Mouse (Mus musculus) urinary bladder, adult 18-20 months (tissue): ENCODE data around the gene Abcd2.
A peak's percentile ranks its signal among the peaks of the same experiment; 100 is the strongest.

ENCODE experiments used
- DNase-seq, 2 experiments: peaks; one replicate each; pipeline ENCODE4 v3.0.0; 2022; ENCODE audit warnings: low spot score in 2 of 2, mixed read lengths in 2 of 2

Gene Abcd2

DNA sequence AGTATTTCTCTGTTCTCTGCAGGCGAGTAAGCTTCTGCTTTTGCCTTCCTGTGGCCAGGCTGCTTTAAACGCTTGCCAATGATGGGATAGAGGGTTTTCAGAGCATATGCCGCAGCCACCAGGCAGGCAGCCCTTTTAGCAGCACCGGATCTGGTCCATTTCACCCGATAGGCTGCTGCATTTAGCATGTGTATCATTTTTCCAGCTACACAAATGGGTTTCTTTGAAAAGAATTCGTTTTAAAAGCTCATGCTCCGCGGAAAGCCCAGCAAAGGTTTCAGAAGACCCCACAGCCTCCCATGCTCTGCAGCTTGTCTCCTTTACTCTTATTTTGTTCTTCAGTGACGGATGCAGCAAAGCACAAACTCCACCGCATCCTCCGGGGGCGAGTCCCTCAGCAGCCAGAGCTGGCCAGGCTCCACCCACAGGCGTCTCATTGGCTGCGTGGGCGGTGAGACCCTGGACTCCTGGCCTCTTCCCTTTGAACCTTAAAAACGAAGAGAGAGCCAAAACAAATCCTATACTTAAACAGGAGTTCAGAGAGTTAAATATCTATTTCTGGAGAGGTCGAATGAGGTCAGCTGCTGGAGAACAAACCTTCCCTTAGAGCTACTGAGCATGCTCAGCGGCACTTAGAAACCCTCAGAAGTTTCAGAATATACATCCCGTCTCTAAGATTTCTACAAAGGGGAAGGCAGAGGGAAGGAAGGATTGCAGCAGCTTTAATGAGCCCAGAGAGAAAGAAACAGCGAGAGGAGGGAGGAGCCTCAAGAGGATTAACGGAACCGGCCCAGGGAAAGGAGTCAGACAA, at the start of gene Abcd2:
Gene Abcd2, minus strand, starts transcription at position 388 of the 811 bp plus-strand sequence.
- peak; percentile 10 to 43 for DNase-seq

DNA sequence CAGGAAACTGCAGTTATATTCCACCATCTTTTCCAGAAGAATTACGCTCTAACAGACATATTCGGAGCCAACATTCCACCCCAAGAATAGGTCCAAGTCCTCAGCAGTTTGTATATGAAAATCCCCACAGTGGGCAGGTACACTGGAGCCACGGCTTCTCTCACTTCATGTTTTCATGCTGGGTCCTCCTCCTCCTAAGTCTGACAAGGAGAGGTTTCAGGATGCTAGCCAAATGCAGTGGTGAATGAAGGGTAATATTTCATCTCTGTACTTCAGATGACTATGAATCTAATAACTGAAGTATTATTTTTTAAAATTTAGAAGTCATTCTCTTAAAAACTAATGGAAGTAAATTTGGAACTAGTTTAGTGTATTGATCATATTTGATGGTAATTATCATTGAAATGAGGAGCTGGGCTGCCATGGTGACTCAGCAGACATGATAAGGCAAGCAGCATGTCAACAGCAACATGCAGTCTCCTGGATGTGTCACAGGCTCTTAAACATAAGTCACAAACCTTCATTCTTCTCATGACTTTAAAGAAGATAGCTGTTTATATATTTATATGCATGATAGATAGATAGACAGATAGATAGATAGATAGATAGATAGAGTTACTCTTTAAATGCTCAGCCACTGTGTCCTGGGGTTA, 49.2 kb upstream of the Abcd2 start:
- DNase-seq, result no peak

DNA sequence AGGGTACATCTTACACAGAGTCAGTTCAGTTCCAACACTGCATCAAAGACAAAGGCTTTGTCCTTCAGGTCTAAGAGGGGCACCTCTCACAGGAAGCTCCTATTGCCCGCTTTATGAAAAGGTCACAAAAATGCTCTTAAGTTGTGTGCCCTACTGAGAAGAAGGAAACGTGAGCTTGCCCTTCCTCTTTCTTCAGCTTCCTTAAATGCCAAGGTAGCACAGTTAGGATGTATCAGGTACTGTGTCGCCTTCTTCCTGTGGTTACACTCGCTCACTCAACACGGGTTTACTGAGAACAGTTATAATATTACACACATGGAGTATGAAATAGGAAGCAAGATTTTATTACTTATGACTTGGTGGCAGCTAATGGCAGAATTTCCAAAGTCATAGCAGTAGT, 45.7 kb upstream of the Abcd2 start:
- DNase-seq, result no peak

DNA sequence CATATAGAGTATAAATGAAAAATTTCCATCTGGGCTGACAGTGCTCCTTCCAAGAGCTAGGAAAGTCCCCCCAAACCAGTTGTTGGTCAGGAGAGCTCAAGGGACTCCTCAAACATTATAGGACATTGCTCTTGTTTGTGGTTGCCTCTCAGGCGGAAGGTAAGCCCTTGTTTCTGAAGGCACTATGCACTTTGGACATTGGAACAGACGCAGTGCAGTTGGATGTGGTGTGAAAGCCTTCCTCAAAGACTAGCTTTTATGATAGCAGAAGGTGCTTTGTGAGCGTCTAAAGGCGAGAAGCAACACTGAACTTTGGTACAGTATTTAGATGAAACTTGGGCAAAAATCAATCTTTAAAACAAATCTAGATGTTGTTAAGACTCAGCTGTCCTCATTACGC, 14.9 kb upstream of the Abcd2 start:
- no peak for DNase-seq

DNA sequence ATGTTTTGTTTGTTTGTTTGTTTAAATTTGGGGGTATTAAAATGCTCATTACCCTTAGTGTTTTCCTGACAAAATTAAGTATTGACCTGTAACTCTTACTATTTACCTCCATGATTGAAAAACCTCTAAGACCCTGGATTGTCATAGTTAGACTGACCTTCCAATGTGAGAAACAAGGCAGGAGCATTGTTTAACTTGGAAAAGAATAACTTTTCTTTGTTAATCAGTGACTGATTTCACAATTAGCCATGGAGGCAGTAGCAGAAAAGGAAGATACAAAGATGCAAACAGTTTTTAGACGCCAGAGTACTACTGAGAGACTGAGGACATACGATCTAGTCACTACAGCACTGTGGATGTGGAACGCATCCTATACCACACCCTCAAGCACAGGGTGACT, 11.9 kb upstream of the Abcd2 start:
- DNase-seq, result no peak

DNA sequence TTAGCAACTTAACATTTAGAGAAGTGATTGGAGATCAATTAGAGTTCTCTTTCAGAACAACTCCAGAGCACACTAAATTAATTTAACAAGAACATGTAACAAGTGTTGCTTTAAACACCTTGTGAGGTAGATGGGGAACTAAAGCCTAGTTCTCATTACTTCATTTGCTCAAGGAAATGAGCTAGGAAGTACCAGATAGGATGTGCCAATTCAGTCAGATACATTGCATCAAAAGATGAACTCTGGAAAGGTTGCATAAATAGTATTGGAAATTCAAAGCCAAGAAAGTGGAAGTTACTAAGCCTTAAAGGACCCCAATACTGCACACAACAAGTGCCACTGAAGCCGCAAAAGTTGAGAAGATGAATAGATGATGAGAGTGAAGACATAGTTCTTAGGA, 10.9 kb upstream of the Abcd2 start:
- no peak for DNase-seq

DNA sequence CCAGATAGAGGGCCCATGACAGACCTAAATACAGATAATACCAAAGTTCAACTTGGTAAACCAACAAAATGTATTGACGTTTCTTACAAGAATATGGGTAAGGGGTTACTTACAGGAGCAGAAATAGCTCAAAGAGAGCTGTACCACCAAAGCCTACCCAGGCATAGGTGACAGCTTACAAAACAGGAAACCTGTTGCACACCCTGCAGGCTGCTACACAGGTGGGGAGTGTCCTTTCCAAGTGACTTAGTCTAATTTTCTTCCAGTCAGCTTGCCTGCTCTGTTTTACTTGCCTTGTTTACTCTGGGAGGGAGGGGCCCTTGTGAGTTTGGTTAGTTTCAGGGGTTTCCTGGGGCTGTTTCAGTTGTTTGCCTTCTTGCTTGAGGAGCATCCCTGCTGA, 9.2 kb upstream of the Abcd2 start:
- no peak for DNase-seq

DNA sequence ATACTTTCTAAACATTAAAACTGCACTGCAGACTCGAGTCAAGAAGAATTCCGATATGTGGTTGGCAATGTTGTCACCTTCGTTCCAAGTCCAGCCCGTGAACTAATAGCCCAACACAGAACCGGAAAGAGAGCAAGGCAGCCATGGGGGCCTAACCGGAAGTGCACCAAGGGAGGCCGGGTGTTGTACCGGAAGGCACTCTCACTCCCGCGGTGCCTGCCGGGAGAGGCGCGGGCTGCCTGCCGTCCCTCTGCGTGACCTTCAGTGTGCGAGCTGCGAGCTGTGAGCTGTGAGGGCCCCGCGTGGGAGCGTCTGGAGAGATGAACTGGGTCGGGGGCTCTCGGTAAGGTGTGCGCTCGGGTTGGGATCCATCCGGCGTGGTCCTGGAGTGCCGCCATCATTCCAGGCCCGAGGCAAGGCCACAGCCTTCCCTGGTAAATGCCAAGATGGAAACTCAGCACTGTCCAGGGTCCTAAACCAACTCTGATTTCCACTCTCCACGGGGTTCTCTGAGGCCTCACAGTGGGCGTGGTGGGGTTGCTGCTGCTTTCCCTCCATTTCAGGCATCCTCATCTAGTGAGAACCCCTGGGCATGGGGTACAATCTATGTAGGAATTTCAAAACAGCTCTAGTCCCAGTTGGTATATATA, 7.8 kb upstream of the Abcd2 start, which contains the start of gene CN725425:
Gene CN725425, plus strand, starts transcription at position 239 of the 650 bp plus-strand sequence.
- DNase-seq, result no peak

DNA sequence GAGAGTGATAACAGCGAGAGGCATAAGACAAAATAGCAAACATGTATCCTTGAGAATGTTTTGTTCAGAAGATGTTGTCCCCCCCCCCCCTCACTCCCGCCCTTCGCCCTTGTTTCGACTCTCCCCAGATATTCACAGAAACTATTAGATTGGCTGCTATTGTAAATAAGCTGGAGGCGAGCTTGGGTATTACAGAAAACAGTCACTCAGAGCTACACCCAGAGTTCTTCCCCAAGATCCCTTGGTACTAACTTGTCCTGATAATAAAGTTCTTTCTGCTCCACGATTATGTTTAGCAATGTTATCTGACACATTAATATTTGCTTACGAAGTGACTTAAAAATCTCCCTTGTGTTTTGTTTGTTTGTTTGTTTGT, 612 bp upstream of the Abcd2 start:
- DNase-seq, result no peak

DNA sequence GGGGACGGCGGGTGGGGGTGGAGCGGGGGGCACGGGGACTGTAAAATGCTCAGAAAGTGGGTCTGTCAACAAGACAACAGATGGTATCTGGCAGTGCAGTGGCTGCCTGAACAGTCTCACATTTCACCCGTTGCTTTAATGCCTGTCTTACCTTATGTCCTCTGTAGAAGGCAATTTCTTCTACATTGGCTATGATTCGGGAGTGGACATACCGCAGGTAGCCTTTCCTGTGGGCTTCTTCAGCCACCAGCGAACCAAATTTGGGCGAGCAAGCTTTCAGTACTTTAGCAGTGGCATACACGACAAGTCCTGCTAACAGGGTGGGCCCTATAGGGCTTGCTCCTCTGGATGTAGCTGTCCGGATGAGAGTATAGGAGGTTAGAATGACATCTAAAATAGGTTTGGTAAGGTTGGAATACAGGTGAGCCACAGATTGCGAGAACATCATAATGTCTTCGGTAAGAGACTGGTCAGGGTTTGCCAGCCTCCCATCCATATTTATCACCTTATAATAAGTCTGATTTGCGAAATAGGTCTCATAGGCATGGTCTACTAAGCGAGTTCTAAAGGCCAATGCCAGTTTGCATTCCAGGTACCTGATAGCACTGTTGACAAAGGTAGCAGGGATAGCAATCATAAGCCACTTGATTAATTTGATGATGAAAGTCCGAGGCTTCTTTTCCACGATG, 936 bp downstream of the Abcd2 start:
- no peak for DNase-seq

DNA sequence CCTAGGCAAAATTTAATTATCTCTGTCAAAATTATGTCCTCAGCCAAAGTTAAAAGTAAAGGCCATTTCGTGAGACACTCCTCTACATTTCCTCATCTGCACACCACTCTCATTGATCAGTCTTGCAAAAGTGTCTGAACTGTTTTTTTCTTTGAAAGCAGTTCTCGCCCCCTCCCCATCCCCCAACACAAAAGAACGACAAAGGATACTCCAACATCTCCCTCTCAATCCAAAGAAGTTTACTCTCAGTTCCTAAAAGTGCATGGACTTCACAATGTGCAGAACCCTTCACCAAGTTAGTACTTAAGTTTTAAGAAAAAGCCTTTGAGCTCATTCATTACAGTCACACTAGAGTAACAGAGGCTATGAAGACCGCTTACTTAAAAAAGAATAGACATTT, 1.6 kb downstream of the Abcd2 start:
- no peak for DNase-seq

DNA sequence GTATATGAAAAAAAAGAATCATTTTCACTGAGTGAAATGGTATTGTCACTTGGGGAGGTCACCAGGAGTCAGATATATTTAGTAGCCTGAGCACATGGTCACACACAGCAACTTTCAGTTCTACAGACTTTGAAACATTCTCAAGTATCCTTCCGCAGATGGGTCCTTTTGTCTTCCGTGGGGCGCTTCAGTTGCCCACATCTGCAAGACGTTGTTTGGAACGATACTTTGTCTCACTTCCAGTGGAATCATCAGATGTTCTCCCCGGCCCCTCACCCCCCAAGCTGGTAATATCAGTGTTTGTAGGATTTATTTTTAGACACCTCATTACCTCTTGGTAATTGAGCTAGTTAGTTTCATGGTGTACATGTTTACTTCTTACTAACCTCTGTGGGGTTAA, 5.2 kb downstream of the Abcd2 start:
- DNase-seq, result no peak

DNA sequence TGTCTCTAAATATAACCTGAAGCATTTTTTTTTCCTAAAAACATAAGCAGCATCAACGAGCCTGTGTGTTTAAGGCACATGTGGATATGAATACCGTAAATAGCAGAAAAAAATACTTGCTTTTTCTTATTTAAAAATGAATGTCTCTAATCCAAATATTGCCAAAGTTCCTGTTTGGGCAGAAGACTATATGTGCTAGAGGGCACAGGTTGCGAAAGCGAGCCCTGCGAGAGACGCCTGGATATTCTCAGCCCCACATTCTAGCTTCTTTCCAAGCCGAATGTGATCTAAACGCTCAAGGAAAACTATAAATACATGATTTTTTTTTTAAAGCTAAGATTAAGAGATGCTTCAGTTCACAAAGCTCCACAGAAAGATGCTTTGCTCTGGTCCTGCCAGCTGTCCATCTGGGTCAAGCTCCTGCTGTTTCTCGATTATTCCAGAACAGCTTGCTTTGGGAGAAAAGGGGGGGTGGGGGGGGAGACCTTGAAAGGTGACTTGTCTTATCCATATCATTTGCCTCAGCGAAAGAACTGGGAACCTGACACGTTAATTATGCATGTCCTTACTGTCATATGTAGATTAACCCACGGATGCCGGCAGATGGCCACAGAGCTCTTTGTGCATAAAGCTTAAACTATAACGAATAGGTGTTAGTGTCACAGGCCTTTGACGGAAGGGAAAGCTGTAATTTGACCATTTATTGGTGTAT, 11.5 kb downstream of the Abcd2 start:
- no peak for DNase-seq

DNA sequence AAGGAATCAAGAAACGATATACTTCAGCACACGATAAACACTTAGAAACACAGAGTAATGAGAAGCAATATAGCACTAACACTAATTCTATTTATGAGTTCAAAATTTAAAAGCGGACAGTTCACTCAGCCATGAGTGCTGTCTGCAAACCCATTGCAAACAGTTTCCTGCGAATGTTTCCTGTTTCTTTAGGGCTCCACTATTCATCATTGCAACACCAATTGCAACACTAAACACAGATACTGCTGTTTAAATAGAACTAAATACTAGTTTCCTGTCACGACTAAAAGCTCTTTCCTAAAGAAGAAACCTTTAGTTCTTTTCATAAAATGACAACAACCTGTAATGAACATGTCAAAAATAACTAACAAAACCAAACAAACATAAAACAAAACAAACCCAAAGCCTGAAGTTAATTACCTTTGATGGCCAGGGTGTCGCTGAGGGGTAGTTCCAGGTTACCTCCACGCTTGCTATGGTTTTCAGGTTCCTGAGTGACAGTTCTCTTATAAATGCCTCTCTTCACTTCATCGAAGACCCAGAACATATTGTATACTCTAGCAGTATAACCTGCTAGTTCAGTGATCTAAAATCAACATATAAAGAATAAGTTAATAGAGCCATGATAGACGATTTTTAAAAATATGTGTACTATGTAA, 12.8 kb downstream of the Abcd2 start:
- no peak for DNase-seq

DNA sequence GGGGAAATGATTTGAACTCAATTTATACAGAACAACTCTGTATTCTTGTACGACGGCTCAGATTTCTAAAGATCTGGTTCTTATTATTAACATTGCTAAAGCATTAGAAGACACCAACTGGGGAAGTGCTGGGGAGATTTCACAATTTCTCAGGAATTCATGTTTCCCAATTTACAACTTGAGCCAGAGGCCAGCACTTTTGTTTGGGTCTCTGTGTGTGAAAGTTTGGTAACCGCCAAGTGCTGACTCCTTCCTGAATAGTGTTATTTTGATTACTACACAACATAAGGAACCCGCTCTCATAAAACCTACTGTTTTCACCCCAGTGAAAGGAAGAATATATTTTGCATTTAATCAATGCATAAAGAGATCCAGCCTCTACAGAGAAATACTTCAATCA, 19.4 kb downstream of the Abcd2 start:
- no peak for DNase-seq

DNA sequence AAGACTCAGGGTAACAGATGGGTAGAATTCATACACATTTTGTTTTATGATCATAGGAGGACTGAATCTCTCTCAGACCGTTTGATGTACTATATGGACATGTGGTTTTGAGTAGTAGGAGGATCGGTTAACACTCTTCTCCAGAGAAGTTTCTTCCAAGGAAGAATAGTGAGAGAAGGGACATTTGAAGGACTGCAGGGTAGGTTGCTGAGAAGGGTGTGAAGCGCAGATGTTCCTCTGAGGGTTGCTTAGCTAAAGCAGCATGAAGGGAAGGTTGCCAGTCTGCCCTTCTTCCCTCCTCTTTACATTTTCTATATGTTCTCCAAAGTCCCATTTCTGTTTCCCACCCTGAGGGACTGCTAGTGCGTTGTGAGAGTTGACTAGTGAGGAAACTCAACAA, 20.3 kb downstream of the Abcd2 start:
- DNase-seq, result no peak

DNA sequence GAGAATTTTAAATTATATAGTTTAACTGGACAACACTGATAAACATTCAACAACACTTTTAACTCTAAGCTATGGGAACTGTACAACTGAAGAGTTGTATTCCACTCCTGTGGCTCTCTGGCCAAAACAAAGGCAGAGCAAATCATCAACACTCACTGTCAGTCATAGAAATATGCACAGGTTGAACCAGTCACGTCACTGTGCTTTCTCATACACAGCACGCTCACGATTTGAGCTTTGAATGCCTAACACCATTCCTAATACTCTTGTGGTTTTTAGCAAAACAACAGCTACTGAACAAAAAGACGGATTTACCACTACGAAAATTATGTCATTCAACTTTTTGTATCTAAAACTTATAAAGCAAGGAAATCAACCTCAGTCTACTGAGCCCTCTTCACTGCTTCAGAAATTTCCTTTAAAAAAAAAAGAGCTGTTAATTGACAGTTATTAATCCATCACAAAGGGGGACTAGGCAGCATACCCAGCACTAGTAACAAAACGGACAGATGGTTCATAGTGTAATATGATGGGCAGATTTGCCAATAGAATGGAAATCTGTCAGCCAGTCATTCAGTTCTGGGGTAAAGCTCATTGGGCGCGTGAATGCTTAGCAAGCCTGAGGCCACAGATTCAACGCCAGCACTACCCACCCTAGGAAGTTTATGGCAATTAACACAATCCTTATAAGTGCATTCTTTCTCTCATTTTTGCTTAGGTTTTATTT, 20.8 kb downstream of the Abcd2 start:
- DNase-seq, result no peak

DNA sequence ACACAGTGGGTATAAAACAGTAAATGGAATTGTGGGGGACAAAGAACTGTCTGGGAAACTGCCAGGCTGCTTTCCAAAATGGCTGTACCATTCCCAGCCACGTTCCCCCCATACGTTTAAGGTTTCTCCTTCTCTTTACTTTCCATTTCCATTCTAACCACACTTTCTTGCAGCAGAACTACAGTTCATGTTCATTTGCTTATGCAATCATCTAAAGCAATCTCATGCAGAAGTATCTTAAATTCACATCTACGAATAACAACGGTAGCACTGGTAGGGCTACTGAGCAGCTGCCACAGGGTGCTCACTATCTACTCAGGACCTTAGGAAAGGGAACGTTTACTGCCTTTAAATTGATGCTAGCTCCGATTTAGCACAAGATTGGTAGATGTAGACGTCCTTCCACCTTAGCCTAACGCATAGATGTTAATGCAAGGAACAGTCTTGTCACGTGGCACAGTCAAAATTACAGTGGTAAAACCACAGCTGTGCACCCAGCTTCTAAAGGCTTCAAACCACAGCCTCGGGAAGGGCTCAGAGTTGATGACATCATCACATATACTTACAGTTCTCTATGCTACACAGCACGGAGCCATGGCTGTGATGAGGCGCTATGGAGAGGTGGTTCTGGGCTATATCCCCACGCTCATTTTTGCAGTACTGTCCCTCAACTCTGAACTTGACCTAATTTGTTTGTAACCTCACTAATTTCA, 23.6 kb downstream of the Abcd2 start:
- no peak for DNase-seq

DNA sequence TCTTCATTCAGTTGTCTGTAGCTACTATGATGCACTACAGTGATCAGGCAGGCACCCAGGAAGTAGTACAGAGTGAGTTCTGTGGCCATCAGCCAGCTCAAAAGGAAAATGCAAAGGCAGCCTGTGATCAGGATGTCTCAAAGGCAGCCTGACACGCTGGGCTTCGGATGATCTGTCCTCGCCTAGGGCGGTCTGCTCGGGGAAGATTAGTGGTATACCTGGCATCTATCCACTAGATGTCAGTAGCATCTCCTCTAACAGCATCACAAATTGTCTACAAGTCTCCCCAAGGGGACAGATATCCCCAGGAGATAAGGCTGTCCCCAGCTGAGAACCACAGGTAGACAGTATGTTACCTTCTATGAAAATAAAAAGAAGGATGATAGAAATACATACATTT, 26.6 kb downstream of the Abcd2 start:
- no peak for DNase-seq

DNA sequence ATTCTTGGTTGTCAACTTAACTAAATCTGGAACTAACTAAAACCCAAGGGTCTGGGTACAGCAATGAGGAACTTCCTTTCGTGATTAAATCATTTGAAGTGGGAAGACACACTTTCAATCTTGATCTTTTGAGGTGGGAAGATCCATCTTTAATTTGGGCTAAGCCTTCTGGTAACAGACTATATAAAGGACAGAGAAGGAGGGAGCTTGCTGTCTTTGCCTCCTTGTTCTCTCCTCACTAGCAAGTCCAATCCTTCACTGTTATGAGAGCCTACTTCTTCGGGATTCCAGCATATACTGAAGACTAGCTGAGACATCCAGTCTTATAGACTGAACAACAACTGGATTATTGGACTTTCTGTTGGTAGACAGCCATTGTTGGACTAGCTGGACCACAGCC, 28.1 kb downstream of the Abcd2 start:
- DNase-seq, result no peak
